Mouse (Mus musculus) macrophage (primary cell): ENCODE results near the gene Bbs4. TPM values are rescaled to one million over a fixed set of nuclear protein-coding genes. Genes with fewer than 3 reads are reported as not detected.
A peak's percentile ranks its signal among the peaks of the same experiment; 100 is the strongest.
"Not testable (repeated sequence)": the region's sequence is repeated elsewhere in the genome, so short reads cannot be mapped to it uniquely, and the experiment has no call there.

Experiments
- H3K27ac ChIP-seq: fragments of 350-480 bp; formaldehyde crosslinking; 2 replicates; pipeline ENCODE4 v1.9.0; 2021
- H3K36me3 ChIP-seq: fragments of 350-480 bp; formaldehyde crosslinking; 2 replicates; pipeline ENCODE4 v1.9.0; 2021; ENCODE audit errors: inconsistent target
- H3K4me3 ChIP-seq: fragments of 350-480 bp; formaldehyde crosslinking; 2 replicates; pipeline ENCODE4 v1.9.0; 2021; ENCODE audit errors: inconsistent target
- H3K79me2 ChIP-seq: fragments of 350-480 bp; formaldehyde crosslinking; 2 replicates; pipeline ENCODE4 v1.9.0; 2021; ENCODE audit errors: inconsistent target
- WGBS: methylation state at CpG from one replicate; pipeline ENCODE4 v1.1.7; 2026; ENCODE audit warnings: inconsistent platforms; ENCODE audit not compliant: missing documents; 5-methylcytosine and 5-hydroxymethylcytosine counted together
- polyA plus RNA-seq: library from polyadenylated mRNA; stranded (reverse); fragments of 250-400 nt; gene quantifications from 3 replicates; pipeline ENCODE4 v1.2.4, GENCODE M21; 2018; ENCODE audit warnings: inconsistent platforms
- total RNA-seq, 78 experiments: library from RNA; depleted of rRNA; stranded (reverse); fragments of 250-400 nt; gene quantifications; 1 replicate in 9 of 78; 2 replicates in 24 of 78; 3 replicates in 43 of 78; 4 replicates in 2 of 78; pipeline ENCODE4 v1.2.4; 2018; ENCODE audit warnings: inconsistent platforms in 56 of 78

The Bbs4 gene
- total RNA-seq (2018; cell fraction: chromatin; rRNA removed): 10 to 100 TPM in 12 of 26 experiments, 1 to 10 TPM in 14; 1.2 to 15.1 (median 9.5) TPM
- 10 to 100 TPM in 2 of 26 experiments, 1 to 10 TPM in 24; 2.6 to 10.6 (median 6.9) TPM for total RNA-seq (2018; cell fraction: cytosol; rRNA removed)
- total RNA-seq (2018; cell fraction: nucleus; rRNA removed): 10 to 100 TPM in 9 of 26 experiments, 1 to 10 TPM in 17; 1.8 to 18.5 (median 8.3) TPM
- 4.5 to 6.2 TPM (median 5.5 TPM) in 3 replicates for polyA plus RNA-seq

DNA sequence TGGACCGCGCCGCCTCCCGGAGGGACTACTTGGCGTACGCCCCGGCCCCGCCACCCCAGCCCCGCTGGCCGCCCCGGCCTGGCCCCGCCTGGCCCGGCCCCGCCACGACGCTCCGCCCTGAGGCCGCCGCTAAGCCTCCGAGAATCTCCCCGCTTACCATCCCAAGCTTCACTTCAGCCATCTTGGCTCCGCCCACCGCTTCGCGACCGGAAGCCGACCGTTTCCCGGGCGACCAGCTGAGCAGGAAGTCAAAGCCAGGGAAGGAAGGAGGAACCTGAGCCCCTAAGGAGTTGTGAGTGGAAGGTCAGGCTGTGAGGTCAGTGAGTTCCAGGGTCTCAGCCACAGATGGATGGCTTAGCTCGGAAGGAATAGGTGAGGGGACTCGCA lies at the start of gene Bbs4:
TSS of gene Bbs4 (minus strand) at position 256 of the 387 bp plus-strand sequence.
- WGBS: 1% methylated on average over 32 of the region's 32 CpGs
- H3K4me3 ChIP-seq: peak within 1 kb of the TSS; percentile 49
- H3K27ac ChIP-seq: peak within 1 kb of the TSS; percentile 17; the same call in 1 of the 2 replicates
- H3K79me2 ChIP-seq: no peaks in the 10 kb centered on the region
- H3K36me3 ChIP-seq: no peaks in the 10 kb centered on the region

DNA sequence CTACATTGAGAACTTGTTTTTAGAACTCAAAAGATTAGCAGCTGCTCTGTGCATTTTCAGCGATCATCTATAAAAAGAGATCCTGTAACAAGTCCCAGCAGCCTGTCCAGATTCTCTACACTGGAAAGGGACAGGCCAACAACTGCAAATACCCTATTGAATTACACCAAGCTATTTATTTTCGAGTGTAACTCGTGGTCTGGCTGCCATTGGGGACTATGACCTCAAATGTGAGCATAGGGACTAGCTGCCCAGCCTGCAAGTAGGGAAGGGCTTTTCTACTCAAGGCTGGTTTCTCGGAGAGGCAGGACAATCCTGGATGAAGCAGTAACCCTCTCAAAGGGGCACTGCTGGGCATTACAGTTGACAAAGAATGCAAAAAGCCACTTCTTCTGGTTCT lies 35.8 kb upstream of the Bbs4 start:
- Histone ChIP-seq H3K27ac (no peak overlapping the region), H3K4me3 (no peak overlapping the region), H3K36me3 (peaks cover 25% of the 10 kb centered on the region), H3K79me2 (no peaks in the 10 kb centered on the region)
- 86% methylated on average over 4 of the region's 4 CpGs for WGBS

DNA sequence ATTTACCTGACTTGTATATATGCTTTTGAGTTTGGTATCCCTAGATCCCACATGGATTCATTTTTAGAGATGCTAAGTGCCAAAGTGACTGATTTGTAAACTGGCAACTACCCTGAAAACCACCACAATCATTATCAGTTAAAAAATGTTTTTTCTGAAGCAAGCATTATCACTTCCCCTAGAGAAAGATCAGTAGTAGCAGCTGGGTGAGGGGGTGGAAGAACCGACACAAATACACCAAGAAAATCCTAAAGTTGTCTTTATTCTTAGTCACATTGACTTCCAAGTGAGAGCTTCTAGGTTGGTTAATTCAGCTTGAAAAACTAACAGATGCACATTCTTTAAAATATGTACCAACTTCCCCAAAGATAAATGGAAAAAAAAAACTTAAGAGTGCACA lies 35.0 kb upstream of the Bbs4 start:
- Histone ChIP-seq H3K4me3 (no peak overlapping the region), H3K79me2 (no peaks in the 10 kb centered on the region), H3K36me3 (peaks cover 17% of the 10 kb centered on the region), H3K27ac (no peak overlapping the region)
- WGBS: 92% methylated on average over 1 of the region's 1 CpGs

DNA sequence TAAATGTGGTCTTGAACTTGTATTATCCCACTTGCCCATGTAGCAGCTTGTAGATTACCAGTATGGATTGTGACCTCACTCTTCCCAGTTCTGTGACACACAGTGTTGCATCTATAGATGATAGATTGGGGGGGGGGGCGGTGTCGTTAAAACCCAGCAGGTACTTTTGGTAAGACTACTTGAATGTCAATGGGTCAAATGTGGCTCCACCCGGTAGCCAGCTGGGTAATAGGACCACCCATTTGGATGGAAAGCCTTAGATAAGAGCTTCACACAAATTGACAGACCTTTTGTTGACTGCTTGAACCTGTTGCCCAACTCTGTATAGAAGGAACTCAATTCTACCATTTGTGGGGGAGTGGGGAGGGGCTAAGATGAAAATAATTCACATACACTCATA lies 34.2 kb upstream of the Bbs4 start:
- H3K4me3 ChIP-seq: no peak overlapping the region

DNA sequence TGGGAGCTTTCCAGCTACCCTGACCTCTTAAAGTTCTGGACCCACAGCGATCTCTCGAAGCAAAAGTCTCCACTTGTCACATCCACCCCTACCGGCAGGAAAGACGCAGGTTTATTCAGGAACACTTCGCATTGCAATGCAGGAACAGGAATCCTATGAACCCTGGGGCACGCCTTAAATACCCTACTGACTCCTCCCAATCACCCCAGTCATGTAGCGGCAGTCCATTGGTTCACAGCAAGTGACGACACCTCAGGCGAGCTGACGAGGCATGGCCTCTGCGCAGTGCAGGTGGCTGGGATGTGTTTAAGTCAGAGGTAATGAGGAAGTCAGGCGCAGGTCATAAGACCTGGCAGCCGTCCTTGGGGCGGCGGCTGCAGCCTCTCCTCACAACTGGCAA lies 22.3 kb upstream of the Bbs4 start:
- H3K27ac ChIP-seq: no peak overlapping the region
- 97% methylated on average over 9 of the region's 15 CpGs for WGBS
- no peak overlapping the region for H3K4me3 ChIP-seq
- no peaks in the 10 kb centered on the region for H3K79me2 ChIP-seq
- no peaks in the 10 kb centered on the region for H3K36me3 ChIP-seq

More for the DNA sequence above, 34.2 kb upstream of the Bbs4 start:
- WGBS: 84% methylated on average over 3 of the region's 3 CpGs
- H3K36me3 ChIP-seq: peaks cover 9% of the 10 kb centered on the region
- no peak overlapping the region for H3K27ac ChIP-seq
- H3K79me2 ChIP-seq: no peaks in the 10 kb centered on the region

DNA sequence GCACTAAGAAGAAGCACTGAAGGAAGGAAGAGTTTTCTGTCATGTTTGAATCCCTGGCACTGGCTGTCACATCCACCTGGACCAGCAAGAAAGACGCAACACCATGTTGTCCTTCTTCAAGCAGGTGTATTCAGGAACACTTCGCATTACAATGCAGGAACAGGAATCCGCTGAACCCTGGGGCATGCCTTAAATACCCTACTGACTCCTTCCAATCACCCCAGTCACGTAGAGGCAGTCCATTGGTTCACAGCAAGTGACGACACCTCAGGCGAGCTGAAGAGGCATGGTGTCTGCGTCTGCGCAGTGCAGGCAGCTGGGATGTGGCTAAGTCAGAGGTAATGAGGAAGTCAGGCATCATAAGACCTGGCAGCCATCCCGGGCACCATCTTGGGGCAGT lies 16.3 kb upstream of the Bbs4 start:
- Histone ChIP-seq H3K27ac (no peak overlapping the region), H3K79me2 (no peaks in the 10 kb centered on the region), H3K36me3 (no peaks in the 10 kb centered on the region), H3K4me3 (no peak overlapping the region)
- 95% methylated on average over 8 of the region's 9 CpGs for WGBS

DNA sequence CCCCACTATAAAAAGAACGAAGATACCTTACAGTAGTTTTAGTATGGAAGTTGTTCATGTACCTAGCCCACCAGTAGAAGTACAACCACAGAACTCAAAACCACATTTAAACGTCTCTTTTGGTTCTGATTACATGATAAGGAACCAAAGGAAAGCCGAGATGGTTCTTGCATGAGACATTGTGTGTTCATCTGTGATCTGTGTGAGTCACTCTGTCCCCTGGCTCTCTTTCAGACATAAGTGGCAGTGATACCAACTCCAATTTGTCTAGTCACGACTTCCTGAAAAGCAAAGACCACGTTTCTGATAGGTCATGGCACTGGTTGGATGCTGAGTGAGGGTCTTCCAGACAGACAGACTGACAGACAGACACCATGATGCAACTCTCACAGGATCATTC lies 15.9 kb upstream of the Bbs4 start:
- no peaks in the 10 kb centered on the region for H3K79me2 ChIP-seq
- H3K27ac ChIP-seq: no peak overlapping the region
- no peaks in the 10 kb centered on the region for H3K36me3 ChIP-seq
- no peak overlapping the region for H3K4me3 ChIP-seq
- 76% methylated on average over 5 of the region's 5 CpGs for WGBS

DNA sequence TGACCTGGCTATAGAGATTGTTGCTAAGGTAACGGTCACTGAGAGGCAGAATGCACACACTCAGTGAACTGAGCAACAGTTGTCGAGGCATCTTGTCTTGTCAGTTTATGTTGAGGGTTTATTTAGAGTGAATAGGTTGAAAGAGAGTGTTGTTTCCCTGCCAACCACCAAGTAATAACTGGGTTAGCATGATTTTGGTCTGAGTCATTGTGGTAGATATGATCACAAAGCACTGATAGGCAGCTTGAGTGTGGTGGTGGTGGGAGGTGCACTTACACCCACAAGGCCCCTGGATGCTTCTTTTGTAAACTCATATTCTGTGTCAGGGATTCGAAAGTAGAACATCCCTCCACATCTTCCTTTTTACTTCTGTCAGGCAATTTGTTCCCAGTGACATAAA lies 7.2 kb upstream of the Bbs4 start:
- no CpG with 5 or more reads among the region's 3 CpGs for WGBS
- H3K36me3 ChIP-seq, H3K4me3 ChIP-seq, H3K79me2 ChIP-seq, H3K27ac ChIP-seq: not testable (repeated sequence)

DNA sequence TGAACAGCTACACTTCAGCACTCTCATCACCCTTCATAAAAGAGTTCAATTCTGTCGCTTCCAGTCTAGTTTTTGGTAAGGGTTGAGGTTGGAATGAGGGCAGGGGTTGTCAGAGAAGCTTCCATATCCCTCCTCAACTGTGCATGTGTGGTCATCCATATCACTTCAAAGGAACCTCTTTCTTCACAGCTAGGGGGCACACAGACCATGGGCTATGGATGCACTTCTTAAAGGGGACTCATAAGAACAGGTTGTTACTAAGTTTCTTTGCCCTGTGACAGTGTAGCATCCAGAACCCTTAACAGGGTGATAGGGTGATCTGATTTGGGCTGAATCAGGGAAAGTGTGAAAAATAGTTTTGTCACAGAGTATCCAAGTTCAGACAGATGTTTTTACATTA lies 4.7 kb upstream of the Bbs4 start:
- WGBS: 80% methylated on average over 1 of the region's 1 CpGs
- not testable (repeated sequence) for H3K79me2 ChIP-seq, H3K36me3 ChIP-seq, H3K27ac ChIP-seq, H3K4me3 ChIP-seq

DNA sequence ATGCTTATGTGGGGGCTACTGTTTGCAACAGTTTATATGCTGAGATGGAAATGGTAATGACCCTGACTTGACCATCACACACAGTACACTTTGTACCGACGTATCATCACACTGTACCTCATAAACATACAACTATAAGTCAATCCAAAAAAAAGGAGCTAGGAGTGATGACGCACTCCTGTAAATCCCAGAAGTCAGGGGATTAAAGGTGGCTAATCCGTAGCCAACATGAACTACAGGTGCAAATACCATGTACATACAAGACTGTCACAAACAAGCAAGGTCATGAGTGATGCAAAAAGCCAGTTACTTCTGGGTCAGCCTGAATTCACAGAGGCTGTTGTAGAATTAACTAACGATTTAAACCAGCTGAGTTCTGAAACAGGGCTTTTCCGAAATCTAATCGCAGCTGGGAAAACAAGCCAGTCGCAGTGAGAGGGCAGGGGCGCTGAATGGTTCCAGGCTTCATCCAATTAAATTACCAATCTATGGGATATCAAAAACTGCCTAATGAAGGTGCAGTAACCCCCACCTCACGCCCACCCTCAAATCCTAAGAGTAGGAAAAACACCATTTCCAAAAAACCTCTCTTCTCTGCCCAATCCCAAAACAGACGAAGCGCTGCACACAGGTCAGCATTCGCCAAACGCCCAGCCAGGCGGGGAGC lies 589 bp downstream of the Bbs4 start:
- H3K4me3 ChIP-seq: peak overlapping the region; percentile 49
- 30% methylated on average over 15 of the region's 15 CpGs for WGBS
- no peaks in the 10 kb centered on the region for H3K79me2 ChIP-seq
- H3K36me3 ChIP-seq: no peaks in the 10 kb centered on the region
- H3K27ac ChIP-seq: no peak overlapping the region

DNA sequence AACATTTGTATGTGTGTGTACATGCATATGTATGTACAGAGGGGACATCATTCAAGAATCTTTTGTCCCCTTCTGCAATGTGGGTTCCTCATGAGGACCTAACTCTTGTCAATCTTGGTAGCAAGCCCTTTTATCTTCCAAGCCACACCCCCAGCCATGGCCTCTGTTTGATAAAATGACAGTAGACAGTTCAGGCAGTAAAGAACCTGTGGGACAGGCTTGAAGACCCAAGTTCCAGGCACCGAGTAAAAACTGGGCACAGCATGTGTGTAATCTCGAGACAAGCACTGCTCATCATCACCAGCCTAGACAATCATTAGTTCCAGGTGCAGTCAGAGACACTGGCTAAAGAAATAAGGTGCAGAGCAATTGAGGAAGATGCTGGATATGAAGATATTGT lies 7.1 kb downstream of the Bbs4 start:
- Histone ChIP-seq H3K79me2 (no peaks in the 10 kb centered on the region), H3K36me3 (peaks cover 6% of the 10 kb centered on the region; the same call in 1 of the 2 replicates), H3K27ac (no peak overlapping the region), H3K4me3 (no peak overlapping the region)
- 81% methylated on average over 2 of the region's 2 CpGs for WGBS

DNA sequence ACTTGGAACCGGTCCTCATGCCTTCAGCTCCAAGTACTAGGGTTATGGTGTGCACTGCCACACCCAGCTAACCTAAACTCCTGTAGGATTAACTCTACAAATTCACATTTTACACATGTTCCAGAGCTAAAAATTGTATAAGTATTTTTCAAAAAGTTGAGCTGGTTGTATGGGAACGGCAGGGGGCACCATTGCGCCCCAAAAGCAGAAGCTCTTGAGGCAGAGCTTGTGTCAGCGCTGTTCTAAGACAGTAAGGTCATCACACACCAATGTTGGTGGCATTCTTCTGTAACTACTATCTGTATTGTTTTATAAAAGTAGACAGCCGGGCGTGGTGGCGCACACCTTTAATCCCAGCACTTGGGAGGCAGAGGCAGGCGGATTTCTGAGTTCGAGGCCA lies 13.3 kb downstream of the Bbs4 start:
- 62% methylated on average over 6 of the region's 9 CpGs for WGBS
- H3K4me3 ChIP-seq: no peak overlapping the region
- H3K27ac ChIP-seq: no peak overlapping the region
- peaks cover 6% of the 10 kb centered on the region; the same call in 1 of the 2 replicates for H3K36me3 ChIP-seq
- H3K79me2 ChIP-seq: no peaks in the 10 kb centered on the region

DNA sequence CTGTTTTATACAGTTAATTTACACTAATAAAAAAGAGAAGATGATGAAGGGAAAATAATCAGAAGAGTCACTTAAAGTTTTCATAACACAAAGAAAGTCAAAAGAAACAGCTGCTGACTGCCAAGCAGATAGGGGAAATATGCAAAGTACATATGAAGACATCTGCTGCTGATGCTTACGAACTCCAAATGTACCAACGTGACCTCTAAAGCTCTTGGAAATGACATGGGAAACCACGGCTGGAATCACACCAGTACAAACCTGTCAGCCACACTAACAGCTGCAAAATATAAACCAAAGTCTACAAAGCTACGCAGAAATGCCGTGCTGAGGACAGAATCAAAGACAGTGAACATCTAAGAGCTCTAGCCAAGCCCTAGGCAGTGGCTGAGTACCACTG lies 14.2 kb downstream of the Bbs4 start:
- no peak overlapping the region for H3K4me3 ChIP-seq
- 90% methylated on average over 5 of the region's 5 CpGs for WGBS
- peaks cover 6% of the 10 kb centered on the region; the same call in 1 of the 2 replicates for H3K36me3 ChIP-seq
- H3K79me2 ChIP-seq: no peaks in the 10 kb centered on the region
- no peak overlapping the region for H3K27ac ChIP-seq

DNA sequence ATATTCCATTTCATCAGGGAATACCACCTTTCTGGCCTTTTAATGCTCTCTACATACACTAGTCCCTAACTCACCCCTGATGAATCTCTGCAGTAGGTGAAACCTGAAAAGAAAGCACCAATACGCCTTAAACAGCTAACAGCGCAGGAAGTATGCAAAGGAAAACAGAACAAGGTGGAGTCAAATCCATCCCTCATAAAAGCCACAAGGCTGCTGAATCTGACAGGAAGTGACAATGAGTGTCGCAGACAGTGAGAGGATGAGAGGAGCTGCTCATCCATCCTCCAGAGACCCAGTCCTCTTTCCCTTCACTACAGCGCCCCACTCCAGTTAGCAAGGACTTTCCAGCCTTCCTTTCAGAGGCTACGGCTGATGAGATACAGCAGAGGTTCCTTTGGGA lies 14.9 kb downstream of the Bbs4 start:
- WGBS: 94% methylated on average over 5 of the region's 5 CpGs
- Histone ChIP-seq H3K27ac (no peak overlapping the region), H3K79me2 (no peaks in the 10 kb centered on the region), H3K4me3 (no peak overlapping the region), H3K36me3 (peaks cover 6% of the 10 kb centered on the region; the same call in 1 of the 2 replicates)

DNA sequence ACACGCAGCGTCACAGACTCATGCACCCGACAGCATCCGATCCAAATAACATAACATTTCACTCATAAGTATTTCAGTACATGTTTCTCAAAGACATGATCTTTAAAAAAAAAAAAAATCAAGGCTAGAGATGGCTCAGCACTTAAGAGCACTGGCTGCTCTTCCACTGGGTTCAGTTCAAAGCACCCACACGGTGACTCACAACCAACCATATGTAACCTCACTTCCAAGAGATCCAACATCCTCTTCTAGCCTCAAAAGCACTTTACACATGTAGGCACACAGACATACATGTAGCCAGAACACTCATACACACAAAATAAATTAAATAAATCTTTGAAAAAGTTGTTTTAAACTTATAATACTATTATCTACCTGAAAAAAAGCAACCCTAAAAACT lies 15.4 kb downstream of the Bbs4 start:
- H3K4me3 ChIP-seq: no peak overlapping the region
- H3K79me2 ChIP-seq: no peaks in the 10 kb centered on the region
- 88% methylated on average over 5 of the region's 5 CpGs for WGBS
- H3K36me3 ChIP-seq: peaks cover 6% of the 10 kb centered on the region
- no peak overlapping the region for H3K27ac ChIP-seq
